Mouse (Mus musculus) layer of hippocampus, postnatal 14 days (tissue): ENCODE results near the gene Spata4. TPM values are rescaled to one million over a fixed set of nuclear protein-coding genes. Genes with fewer than 3 reads are reported as not detected.

ENCODE experiments used
- total RNA-seq, 2 experiments: library from RNA; stranded (reverse); gene quantifications; 2 replicates each; pipeline ENCODE4 v1.2.3; 2021

Spata4 gene
- total RNA-seq, 2 experiments from 2014 or later: not detected

Other genes starting within 250 kb of the Spata4 start
- 1 to 10 TPM in 1 of 2 experiments, under 1 TPM in 1; 0.52 to 2.1 TPM for gene Asb5, start 71.2 kb upstream of the Spata4 start, total RNA-seq
- gene Spcs3, start 70.8 kb upstream of the Spata4 start, total RNA-seq: 10 to 100 TPM; 34.4 to 36.0 TPM